Mouse (Mus musculus) thymus, postnatal 10 days (tissue): ENCODE data around the gene Faah.

Experiments used
- DNase-seq, 2 experiments: peaks; one replicate each; pipeline ENCODE4 v3.0.0; 2021; ENCODE audit warnings: low spot score in 2 of 2

Faah gene

DNA sequence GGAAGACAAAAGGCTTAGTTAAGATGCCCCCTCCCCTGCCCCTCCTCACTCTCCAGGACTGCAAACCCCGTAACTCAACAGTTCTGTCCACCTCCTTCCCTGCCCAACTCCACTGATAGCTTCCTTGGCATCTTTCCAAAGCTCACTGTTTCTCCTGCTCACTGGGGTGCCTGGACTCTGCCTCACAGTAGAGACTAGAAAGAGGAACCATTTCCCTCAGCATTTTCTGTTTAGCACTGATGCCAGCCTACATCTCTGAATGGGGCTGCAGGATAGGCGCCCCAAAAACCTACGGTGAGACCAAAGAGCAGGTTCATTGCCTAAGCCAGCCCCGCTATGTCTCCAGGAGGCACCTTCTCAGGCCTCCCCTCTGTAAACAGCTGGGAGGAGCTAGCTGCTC, 16.5 kb downstream of the Faah start:
- no peak for DNase-seq

DNA sequence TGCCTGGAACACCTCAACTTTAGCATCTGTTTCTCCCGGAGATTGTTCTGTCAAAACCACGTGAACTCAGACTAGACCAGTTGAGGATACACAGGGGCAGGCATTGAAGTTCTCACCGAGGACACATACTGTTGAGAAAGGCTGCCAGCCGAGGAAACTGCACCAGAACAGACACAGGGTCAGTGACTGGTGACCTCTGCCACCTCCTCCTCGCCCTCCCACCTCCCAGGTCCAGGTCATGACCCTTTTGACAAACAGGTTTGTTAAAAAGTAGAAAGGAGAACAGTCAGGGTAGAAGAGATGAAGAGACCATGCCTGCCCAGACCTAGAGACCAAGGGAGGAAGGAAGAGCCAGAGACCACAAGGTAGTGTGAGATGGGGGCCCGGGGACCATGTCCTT, 17.1 kb downstream of the Faah start:
- no peak for DNase-seq

- no peak for DNase-seq
Observed at GRCm38 (mm10) chr4:115996729-115997128, 21.0 kb downstream of the Faah start.

DNA sequence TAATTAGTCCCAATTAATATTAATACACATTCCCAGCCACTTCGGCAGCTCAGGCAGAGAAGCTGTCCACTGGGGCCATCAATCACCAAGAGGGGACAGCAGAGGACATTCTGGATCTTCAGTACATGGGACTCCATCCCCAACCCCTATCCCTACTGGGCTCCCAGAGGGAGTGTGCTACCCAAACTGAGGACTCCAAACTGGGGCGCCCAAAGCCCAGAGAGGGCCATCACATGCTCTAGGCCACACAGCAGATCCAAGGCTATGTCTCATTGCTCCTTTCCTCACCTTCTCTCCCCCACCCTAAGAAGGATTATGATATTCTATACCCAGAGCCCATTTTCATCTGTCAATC, 22.4 kb downstream of the Faah start:
- no peak for DNase-seq

DNA sequence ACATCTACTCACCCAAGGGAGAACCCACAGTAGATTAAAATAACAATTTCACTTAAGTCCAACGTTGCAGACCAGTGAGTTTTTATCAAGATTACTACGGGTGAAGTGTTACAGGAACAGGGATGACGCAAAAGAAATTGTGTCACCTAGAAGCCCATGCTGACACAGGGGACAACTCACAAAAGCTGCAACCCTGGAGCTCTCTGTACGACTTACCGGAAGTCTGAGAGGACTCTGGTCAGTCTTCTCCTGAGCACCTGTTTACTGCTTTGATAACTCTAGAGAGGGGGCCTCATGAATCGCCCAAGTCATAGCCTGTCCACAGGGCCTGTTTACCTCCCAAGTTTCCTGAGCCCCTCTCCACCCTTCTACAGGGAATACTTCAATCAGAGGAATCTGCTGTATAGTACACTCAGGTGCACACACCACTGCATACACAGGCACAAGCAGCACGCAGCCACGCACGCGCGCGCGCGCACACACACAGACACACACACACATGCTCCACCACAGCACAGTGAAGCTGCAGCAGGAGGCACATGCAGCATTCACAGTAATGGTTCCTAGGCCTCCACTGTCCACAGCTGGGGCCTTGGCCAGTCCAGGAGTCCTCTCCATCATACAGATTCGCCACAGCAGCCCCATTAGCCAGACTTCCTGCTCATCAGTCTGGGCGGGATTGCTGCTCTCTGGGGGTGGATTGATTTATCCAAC, 22.9 kb downstream of the Faah start:
- no peak for DNase-seq

- no peak for DNase-seq
Observed at GRCm38 (mm10) chr4:115989382-115989781, 28.3 kb downstream of the Faah start.

DNA sequence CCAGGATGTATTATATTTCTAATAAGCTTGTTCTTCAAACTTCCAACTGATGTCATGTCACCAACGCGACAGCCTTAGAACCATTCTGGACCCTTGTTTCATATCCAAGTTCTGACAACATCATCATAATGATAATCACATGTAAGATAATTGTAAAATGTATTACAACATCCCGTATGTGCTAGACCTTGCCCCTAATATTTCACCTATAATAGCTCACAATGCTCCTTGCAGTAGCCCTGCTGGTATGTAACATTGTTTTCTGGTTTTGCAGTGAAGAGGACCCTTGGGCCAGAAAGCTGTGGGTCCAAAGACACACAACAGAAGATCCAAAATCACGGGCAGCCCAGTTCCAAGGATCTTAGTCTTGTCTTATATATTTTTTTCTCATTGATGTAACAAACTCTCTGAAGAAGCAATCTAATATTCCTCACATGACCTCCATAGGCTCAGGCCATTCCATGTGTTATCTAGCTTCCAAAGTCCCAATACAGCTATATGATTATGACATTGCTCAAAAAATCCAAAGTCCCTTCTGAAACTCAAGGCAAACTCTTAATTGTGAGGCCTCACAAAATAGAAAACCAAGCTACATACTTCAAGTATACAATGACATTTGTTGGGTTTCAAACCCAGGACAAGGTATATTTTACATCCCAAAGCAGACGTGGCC, 29.7 kb downstream of the Faah start:
- no peak for DNase-seq

GRCm38 (mm10) chr4:115987436-115987835, 30.3 kb downstream of the Faah start:
- DNase-seq = no peak

DNA sequence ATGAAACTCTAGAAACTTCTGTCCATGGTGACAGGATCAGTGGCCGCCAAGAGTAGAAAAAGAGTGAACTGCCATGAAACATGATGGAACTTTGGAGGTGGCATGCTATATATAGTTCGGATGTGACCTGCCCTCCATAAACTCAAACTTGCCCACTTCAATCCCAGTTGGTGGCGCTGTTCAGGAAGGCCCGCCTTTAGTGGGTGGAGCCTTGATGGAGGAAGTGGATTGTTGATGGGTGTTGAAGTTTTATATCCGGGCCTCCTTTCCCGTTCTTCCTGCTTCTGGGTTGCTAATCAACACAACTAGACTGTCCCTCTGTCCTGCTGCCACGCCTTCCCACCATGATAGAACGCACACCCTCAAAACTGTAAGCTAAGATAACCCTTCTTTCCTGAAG, 32.8 kb downstream of the Faah start:
- no peak for DNase-seq

DNA sequence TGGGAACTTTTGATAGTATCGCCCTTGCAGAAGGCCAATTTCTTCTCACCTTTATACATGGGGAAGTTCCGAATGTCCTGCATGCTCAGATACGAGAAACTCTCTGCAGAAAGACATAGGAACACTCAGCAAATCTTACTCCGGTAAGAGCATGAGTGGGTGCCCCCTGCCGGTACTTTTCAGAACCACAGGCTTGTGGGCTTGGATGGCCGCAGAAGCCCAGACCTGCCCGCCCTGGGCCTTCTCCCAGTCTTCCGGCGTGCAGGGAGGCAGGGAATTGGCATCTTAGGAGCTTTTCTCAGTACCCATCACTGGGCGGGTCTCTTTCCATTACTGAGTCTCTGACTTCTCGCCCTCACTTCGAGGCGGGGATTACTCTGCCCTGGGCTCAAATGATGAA, 33.6 kb downstream of the Faah start:
- DNase-seq = peak; percentile 28 to 77

DNA sequence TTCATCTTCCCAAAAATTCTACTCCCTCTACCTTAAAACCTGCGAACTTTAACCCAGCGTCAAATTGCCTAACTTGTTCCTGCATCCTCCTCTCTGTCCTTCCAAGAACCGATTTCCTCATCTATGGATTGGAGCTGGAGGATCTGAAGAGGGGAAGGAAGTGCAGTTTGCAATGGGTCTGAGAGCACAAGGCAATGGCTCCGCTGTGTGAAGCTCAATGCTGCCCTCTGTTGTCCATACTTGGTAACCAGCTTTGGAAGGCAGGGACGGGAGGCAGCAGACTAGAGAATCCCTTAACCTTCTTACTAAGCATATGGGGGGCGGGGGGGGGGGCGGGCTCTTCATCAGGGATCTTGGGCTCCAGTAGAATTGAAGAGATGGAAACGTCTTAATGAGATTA, 37.0 kb downstream of the Faah start:
- DNase-seq = peak; percentile 23 to 70

GRCm38 (mm10) chr4:115979437-115979836, 38.3 kb downstream of the Faah start:
- no peak for DNase-seq

- DNase-seq = no peak
Observed at GRCm38 (mm10) chr4:115978911-115979310, 38.8 kb downstream of the Faah start.

DNA sequence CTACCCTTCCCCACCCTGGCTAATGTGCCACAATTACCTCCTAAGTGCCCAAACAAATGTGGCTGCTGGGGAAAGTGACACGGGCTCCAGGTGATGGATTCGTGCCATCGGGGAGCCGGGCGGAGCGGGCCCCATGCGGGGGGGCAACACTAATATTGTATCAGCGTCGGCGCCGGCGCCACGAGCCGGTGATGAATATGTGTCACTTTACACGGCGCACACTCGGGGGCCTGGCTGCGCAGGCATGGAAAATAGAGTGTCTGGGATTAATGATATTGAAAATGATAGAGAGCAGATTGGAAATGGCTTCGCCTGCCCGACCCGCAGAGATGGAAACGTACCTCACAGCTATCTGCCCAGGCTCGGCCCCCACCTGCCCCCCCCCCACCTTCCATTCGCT, 45.2 kb downstream of the Faah start:
- DNase-seq = no peak

- no peak for DNase-seq
Observed at GRCm38 (mm10) chr4:115964446-115964845, 53.3 kb downstream of the Faah start.

- no peak for DNase-seq
Observed at GRCm38 (mm10) chr4:115963751-115964150, 54.0 kb downstream of the Faah start.

- DNase-seq = no peak
Observed at GRCm38 (mm10) chr4:115962671-115963412, 54.9 kb downstream of the Faah start.

- DNase-seq = no peak
Observed at GRCm38 (mm10) chr4:115961991-115962390, 55.7 kb downstream of the Faah start.

- DNase-seq = no peak
Observed at GRCm38 (mm10) chr4:115959546-115959945, 58.2 kb downstream of the Faah start.

- no peak for DNase-seq
Observed at GRCm38 (mm10) chr4:115955494-115955775, 62.3 kb downstream of the Faah start.

DNA sequence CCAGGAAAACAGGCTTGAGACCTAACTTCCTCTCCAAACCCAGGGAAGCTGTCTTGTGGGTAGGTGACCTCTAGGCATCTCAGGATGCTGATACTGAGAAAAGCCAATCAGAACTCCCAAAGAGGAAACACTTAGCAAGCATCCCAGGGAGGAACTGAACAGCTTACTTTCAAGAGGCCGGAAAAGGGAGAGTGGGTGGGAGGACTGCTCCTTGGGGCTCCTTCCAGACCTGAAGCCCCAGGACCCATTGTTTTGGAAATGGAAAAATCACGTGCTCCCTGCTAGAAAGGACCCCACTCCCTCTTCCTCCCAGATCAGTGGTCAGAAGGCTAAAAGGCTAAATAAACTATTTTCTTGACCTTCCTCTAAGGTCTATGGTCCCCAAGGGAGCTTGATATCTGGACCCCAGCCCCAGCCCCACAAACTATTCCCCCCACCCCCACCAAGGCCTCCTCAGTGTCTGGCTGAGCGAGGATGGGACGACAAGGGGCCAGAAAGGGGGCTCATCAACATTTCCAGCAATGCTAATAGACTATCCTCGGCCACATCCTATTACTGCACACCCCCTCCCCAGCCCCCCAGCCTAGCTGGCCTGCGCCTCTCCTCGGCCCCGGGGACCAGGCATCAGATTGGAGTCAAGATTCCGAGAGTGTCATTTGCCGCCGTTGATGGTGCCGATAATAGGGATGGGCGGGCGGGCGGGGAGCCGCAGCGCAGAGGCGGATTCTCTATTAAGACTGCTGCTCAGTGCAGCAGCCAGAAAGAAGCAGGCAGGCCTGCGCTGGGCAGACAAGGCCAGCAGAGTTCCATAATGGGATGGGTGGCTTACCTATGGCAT, 62.9 kb downstream of the Faah start:
- DNase-seq = no peak

DNA sequence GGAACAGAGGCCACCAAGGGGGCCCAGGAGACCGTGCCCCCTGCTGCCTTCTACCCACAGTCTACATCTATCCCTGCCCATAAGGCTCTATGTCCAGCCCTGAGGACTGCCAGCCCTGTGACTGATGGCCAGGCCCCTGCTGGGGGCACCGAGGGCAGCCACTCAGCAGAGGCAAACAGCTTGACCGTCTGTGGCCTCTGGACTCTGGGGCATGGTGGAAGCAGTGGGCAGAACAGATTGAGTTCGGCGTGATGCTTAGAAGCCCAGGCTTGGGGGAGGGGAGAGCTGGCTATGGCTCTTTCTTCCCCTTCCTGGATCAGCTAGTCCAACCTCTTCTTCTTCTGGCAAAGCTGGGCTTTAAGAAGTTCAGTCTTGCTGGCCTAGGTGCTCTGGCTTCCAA, 64.2 kb downstream of the Faah start:
- DNase-seq = no peak
